11 mouse cellular contexts compared by ENCODE assay signal in the genomic region with DNA sequence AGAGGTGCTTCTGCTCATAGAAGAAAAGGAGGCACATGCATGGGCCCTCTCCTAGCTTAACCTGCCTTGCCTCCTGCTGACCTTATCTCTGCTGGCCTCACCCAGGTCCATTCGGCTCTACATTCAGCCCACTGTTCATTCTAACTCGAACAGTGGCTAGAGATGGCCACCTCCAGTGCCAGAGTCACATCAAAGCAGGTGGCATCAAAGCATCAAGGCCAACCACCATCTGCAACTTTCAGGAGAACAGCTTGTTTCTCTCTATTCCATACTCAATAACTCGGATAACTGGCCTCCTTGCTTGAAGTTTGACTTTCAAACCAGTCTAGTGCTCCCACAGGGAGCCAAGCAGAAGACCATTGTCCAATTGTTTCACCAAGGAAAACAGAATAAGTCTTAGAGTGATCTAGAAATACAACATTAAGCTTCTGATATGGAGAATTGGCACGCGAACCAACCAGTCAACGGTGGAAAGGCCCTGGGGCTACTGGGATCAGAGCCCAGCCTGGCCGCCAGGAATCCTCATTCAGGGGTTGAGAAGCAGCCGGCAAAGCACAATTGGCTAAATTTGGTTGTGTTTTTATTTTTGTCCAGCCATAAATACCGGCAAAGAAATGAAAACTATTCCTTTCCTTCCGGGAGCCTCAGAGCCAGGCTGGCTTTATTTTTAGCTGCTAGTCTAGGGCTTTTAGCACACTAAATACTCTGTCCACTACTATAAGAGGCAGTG.
DNase-seq lines count a peak whose midpoint lies in the region; ATAC-seq and TF ChIP-seq lines count a peak whose summit lies in the region.
"Had no signal": no experiment of that assay in that cellular context is flagged by ENCODE, and none has a peak within 500 bp of the region (broad histone marks: within the 10 kb centered on the region; RNA-seq: fewer than 3 reads in every experiment).

No protein-coding gene starts in this region.

- H3K9ac ChIP-seq in hindbrain, postnatal 0 days (replicated peaks; ENCODE audit: low read length), result no peak overlapping the region
- H3K9ac ChIP-seq in hindbrain, embryonic 11.5 days (ENCODE audit: low read depth, low read length), result no peak overlapping the region
- no peak overlapping the region for H3K9ac ChIP-seq in hindbrain, embryonic 12.5 days
- H3K9ac ChIP-seq: forebrain, embryonic 13.5 days had no signal

- no peak for ATAC-seq in hindbrain, postnatal 0 days
- no peak for ATAC-seq in hindbrain, embryonic 11.5 days (ENCODE audit: low FRiP score)
- no peak for ATAC-seq in megakaryocyte-erythroid progenitor cell, adult 5-6 weeks (replicated peaks; ENCODE audit: low FRiP score, low TSS enrichment, poor library complexity, severe bottlenecking)
- no peak for ATAC-seq in hindbrain, embryonic 12.5 days (ENCODE audit: low FRiP score)
- ATAC-seq: forebrain, embryonic 13.5 days had no signal

- H3K4me3 ChIP-seq in hindbrain, postnatal 0 days (ENCODE audit: low read length), result no peak overlapping the region
- no peak overlapping the region for H3K4me3 ChIP-seq in hindbrain, embryonic 11.5 days (ENCODE audit: low read depth, low read length)
- H3K4me3 ChIP-seq in hindbrain, embryonic 12.5 days, result no peak overlapping the region
- H3K4me3 ChIP-seq: forebrain, embryonic 13.5 days had no signal

- no peak overlapping the region for H3K4me2 ChIP-seq in hindbrain, postnatal 0 days (ENCODE audit: low read depth, low read length)
- H3K4me2 ChIP-seq in hindbrain, embryonic 11.5 days (replicated peaks; ENCODE audit: low read depth, low read length), result no peak overlapping the region
- no peak overlapping the region for H3K4me2 ChIP-seq in hindbrain, embryonic 12.5 days (replicated peaks)
- H3K4me2 ChIP-seq: forebrain, embryonic 13.5 days had no signal

- no peaks in the 10 kb centered on the region for H3K27me3 ChIP-seq in hindbrain, postnatal 0 days (ENCODE audit: insufficient read depth, low read length)
- H3K27me3 ChIP-seq in hindbrain, embryonic 11.5 days (ENCODE audit: control insufficient read depth, insufficient read depth, low read length), result no peaks in the 10 kb centered on the region
- H3K27me3 ChIP-seq in hindbrain, embryonic 12.5 days, result no peaks in the 10 kb centered on the region
- H3K27me3 ChIP-seq: forebrain, embryonic 13.5 days had no signal

- DNase-seq in hindbrain, postnatal 0 days (ENCODE audit: low spot score), result peak; percentile 20
- no peak for DNase-seq in hindbrain, embryonic 11.5 days (ENCODE audit: low spot score)
- DNase-seq in adrenal gland, postnatal 14 days, result peak; percentile 52
- peak; percentile 14 to 43 for DNase-seq in gastrocnemius, adult 8-10 months (ENCODE audit: low spot score in 2 of 2)
- peak; percentile 33 for DNase-seq in heart, postnatal 4 days
- DNase-seq in thymus, postnatal 25 days, result no peak
- DNase-seq: spleen, adult 18-20 months had no signal

- H3K9me3 ChIP-seq in hindbrain, postnatal 0 days (ENCODE audit: low read length), result no peaks in the 10 kb centered on the region
- H3K9me3 ChIP-seq in hindbrain, embryonic 11.5 days (ENCODE audit: control insufficient read depth, low read length), result no peaks in the 10 kb centered on the region
- no peaks in the 10 kb centered on the region for H3K9me3 ChIP-seq in hindbrain, embryonic 12.5 days (replicated peaks)
- H3K9me3 ChIP-seq: forebrain, embryonic 13.5 days had no signal

- H3K36me3 ChIP-seq in hindbrain, postnatal 0 days (ENCODE audit: insufficient read depth, low read length), result no peaks in the 10 kb centered on the region
- no peaks in the 10 kb centered on the region for H3K36me3 ChIP-seq in hindbrain, embryonic 11.5 days (ENCODE audit: control insufficient read depth, insufficient read depth, low read length)
- H3K36me3 ChIP-seq in hindbrain, embryonic 12.5 days, result no peaks in the 10 kb centered on the region

- no peaks in the 10 kb centered on the region for H3K4me1 ChIP-seq in hindbrain, postnatal 0 days (ENCODE audit: insufficient read depth, low read length)
- H3K4me1 ChIP-seq in hindbrain, embryonic 11.5 days (replicated peaks; ENCODE audit: control insufficient read depth, insufficient read depth, low read length), result no peaks in the 10 kb centered on the region
- H3K4me1 ChIP-seq in hindbrain, embryonic 12.5 days, result peaks cover 2% of the 10 kb centered on the region; the same call in 1 of the 2 replicates
- H3K4me1 ChIP-seq: forebrain, embryonic 13.5 days had no signal

- no peak for TF ChIP-seq CTCF in hindbrain, postnatal 0 days (IDR thresholded peaks at IDR 0.05; ENCODE audit: low read depth)

- 57% methylated on average over 10 of the region's 10 CpGs for WGBS in hindbrain, postnatal 0 days
- 93% methylated on average over 10 of the region's 10 CpGs for WGBS in hindbrain, embryonic 11.5 days
- 90% methylated on average over 10 of the region's 10 CpGs for WGBS in hindbrain, embryonic 12.5 days

- no peak overlapping the region for H3K27ac ChIP-seq in hindbrain, postnatal 0 days
- no peak overlapping the region for H3K27ac ChIP-seq in hindbrain, embryonic 11.5 days (ENCODE audit: low read depth, low read length)
- no peak overlapping the region for H3K27ac ChIP-seq in hindbrain, embryonic 12.5 days
- H3K27ac ChIP-seq: forebrain, embryonic 13.5 days; macrophage had no signal

Comparison
In these comparisons a context has a peak if more than half of its experiments do, and no peak if none do; other contexts are left out.
1. DNase-seq: peak in hindbrain, postnatal 0 days (single experiment), adrenal gland, postnatal 14 days (single experiment), gastrocnemius, adult 8-10 months (2 of 2) and heart, postnatal 4 days (single experiment); none in hindbrain, embryonic 11.5 days (single experiment) and thymus, postnatal 25 days (single experiment).